Mouse (Mus musculus) MEL (cell line): ENCODE data around the gene Slc13a3. TPM values are rescaled to one million over a fixed set of nuclear protein-coding genes. Genes with fewer than 3 reads are reported as not detected.

ENCODE experiments used
- DNase-seq: peaks from one replicate; pipeline ENCODE4 v3.0.0; 2011; ENCODE audit warnings: low read depth, low spot score
- H3K27ac ChIP-seq: 2 replicates; pipeline ENCODE4 v1.5.1; 2012; ENCODE audit warnings: low read depth, mild to moderate bottlenecking, control low read depth, low read length, moderate library complexity; ENCODE audit not compliant: control insufficient read depth
- H3K27me3 ChIP-seq, 2 experiments: fragments of 150-350 bp in 1 of 2; sonication (generic) in 1 of 2; 2 replicates each; pipeline ENCODE4 v1.6.1; 2012; ENCODE audit warnings: low read length in 2 of 2, mild to moderate bottlenecking in 2 of 2, improper control_type of control experiment in 1 of 2, moderate library complexity in 1 of 2; ENCODE audit not compliant: insufficient read depth in 2 of 2, control insufficient read depth in 1 of 2
- H3K36me3 ChIP-seq, 2 experiments: 2 replicates each; pipeline ENCODE4 v1.6.1; 2012 to 2014; ENCODE audit warnings: low read length in 2 of 2, improper control_type of control experiment in 1 of 2, inconsistent platforms in 1 of 2, mild to moderate bottlenecking in 1 of 2; ENCODE audit not compliant: insufficient read depth in 2 of 2, control insufficient read depth in 1 of 2
- H3K4me1 ChIP-seq, 2 experiments: fragments of 150-350 bp in 1 of 2; sonication (generic) in 1 of 2; 2 replicates each; pipeline ENCODE4 v1.6.1; 2012; ENCODE audit warnings: low read length in 2 of 2, improper control_type of control experiment in 1 of 2, mild to moderate bottlenecking in 1 of 2; ENCODE audit not compliant: insufficient read depth in 2 of 2, control insufficient read depth in 1 of 2
- H3K4me3 ChIP-seq, 2 experiments: fragments of 150-350 bp in 1 of 2; sonication (generic) in 1 of 2; 2 replicates each; pipeline ENCODE4 v1.5.1; 2012; ENCODE audit warnings: low read depth in 2 of 2, low read length in 2 of 2, mild to moderate bottlenecking in 2 of 2, moderate library complexity in 2 of 2, control low read depth in 1 of 2, improper control_type of control experiment in 1 of 2; ENCODE audit not compliant: control insufficient read depth in 1 of 2, insufficient read depth in 1 of 2
- H3K79me2 ChIP-seq: 2 replicates; pipeline ENCODE4 v1.6.1; 2012; ENCODE audit warnings: mild to moderate bottlenecking, low read length, moderate library complexity; ENCODE audit not compliant: control insufficient read depth, poor library complexity, insufficient read depth
- H3K9ac ChIP-seq: 2 replicates; pipeline ENCODE4 v1.6.1; 2012; ENCODE audit warnings: low read depth, mild to moderate bottlenecking, control low read depth, low read length, moderate library complexity; ENCODE audit not compliant: control insufficient read depth, poor library complexity, severe bottlenecking
- H3K9me3 ChIP-seq: fragments of 150-350 bp; sonication (generic); replicated peaks from 2 replicates; pipeline ENCODE4 v1.6.1; 2012; ENCODE audit warnings: mild to moderate bottlenecking, low read length, improper control_type of control experiment, moderate library complexity; ENCODE audit not compliant: insufficient read depth
- ELF1 ChIP-seq: IDR thresholded peaks from 2 replicates; pipeline ENCODE4 v1.6.1; 2014; ENCODE audit warnings: low read depth, mild to moderate bottlenecking, inconsistent platforms, low read length, improper control_type of control experiment, moderate library complexity
- GABPA ChIP-seq: IDR thresholded peaks from 2 replicates; pipeline ENCODE4 v1.6.1; 2012; ENCODE audit warnings: low read depth, mild to moderate bottlenecking, inconsistent platforms, low read length, improper control_type of control experiment, moderate library complexity
- HCFC1 ChIP-seq: IDR thresholded peaks from 2 replicates; pipeline ENCODE4 v1.6.1; 2012; ENCODE audit warnings: low read depth, mild to moderate bottlenecking, inconsistent platforms, low read length, improper control_type of control experiment, moderate library complexity
- KAT2A ChIP-seq: conservative IDR thresholded peaks from 2 replicates; pipeline ENCODE4 v1.6.1; 2012; ENCODE audit warnings: low read depth, low read length, improper control_type of control experiment, inconsistent platforms
- MAX ChIP-seq: IDR thresholded peaks from 2 replicates; pipeline ENCODE4 v1.6.1; 2011; ENCODE audit warnings: low read length, improper control_type of control experiment
- MEF2A ChIP-seq: IDR thresholded peaks from 2 replicates; pipeline ENCODE4 v1.6.1; 2014; ENCODE audit warnings: low read depth, mild to moderate bottlenecking, inconsistent platforms, low read length, improper control_type of control experiment; ENCODE audit not compliant: poor library complexity, insufficient replicate concordance, severe bottlenecking; ENCODE audit errors: extremely low read depth
- MXI1 ChIP-seq: IDR thresholded peaks from 2 replicates; pipeline ENCODE4 v1.6.1; 2011; ENCODE audit warnings: mild to moderate bottlenecking, low read depth, low read length, improper control_type of control experiment
- MYB ChIP-seq: IDR thresholded peaks from 2 replicates; pipeline ENCODE4 v1.6.1; 2011; ENCODE audit warnings: mild to moderate bottlenecking, low read depth, low read length, improper control_type of control experiment
- MYC ChIP-seq: IDR thresholded peaks from 2 replicates; pipeline ENCODE4 v1.6.1; 2011; ENCODE audit warnings: low read depth, mild to moderate bottlenecking, low read length, improper control_type of control experiment, moderate library complexity
- NRF1 ChIP-seq: IDR thresholded peaks from 2 replicates; pipeline ENCODE4 v1.6.1; 2014; ENCODE audit warnings: low read depth, mild to moderate bottlenecking, inconsistent platforms, low read length, improper control_type of control experiment, moderate library complexity; ENCODE audit not compliant: poor library complexity, insufficient read depth, severe bottlenecking
- POLR2A ChIP-seq, 2 experiments: IDR thresholded peaks; 2 replicates each; pipeline ENCODE4 v1.6.1; 2011 to 2012; ENCODE audit warnings: low read length in 2 of 2, mild to moderate bottlenecking in 2 of 2, control low read depth in 1 of 2, improper control_type of control experiment in 1 of 2, low read depth in 1 of 2, moderate library complexity in 1 of 2; ENCODE audit not compliant: control insufficient read depth in 1 of 2, insufficient read depth in 1 of 2, poor library complexity in 1 of 2
- RAD21 ChIP-seq: IDR thresholded peaks from 2 replicates; pipeline ENCODE4 v1.6.1; 2011; ENCODE audit warnings: mild to moderate bottlenecking, low read depth, low read length, improper control_type of control experiment
- RCOR1 ChIP-seq: IDR thresholded peaks from 2 replicates; pipeline ENCODE4 v1.6.1; 2012; ENCODE audit warnings: low read depth, mild to moderate bottlenecking, inconsistent platforms, low read length, improper control_type of control experiment
- SIN3A ChIP-seq: IDR thresholded peaks from 2 replicates; pipeline ENCODE4 v1.6.1; 2012; ENCODE audit warnings: low read length, improper control_type of control experiment, inconsistent platforms
- TBP ChIP-seq: IDR thresholded peaks from 2 replicates; pipeline ENCODE4 v1.8.0; 2011; ENCODE audit warnings: low read depth, low read length, improper control_type of control experiment
- TCF12 ChIP-seq: IDR thresholded peaks from 2 replicates; pipeline ENCODE4 v1.6.1; 2014; ENCODE audit warnings: low read depth, mild to moderate bottlenecking, inconsistent platforms, low read length, improper control_type of control experiment, moderate library complexity
- UBTF ChIP-seq: IDR thresholded peaks from 2 replicates; pipeline ENCODE4 v1.6.1; 2012; ENCODE audit warnings: low read depth, mild to moderate bottlenecking, inconsistent platforms, low read length, improper control_type of control experiment, moderate library complexity, borderline replicate concordance; ENCODE audit not compliant: insufficient read depth
- USF1 ChIP-seq: IDR thresholded peaks from 2 replicates; pipeline ENCODE4 v1.6.1; 2014; ENCODE audit warnings: low read depth, mild to moderate bottlenecking, inconsistent platforms, low read length, improper control_type of control experiment, moderate library complexity
- USF2 ChIP-seq, 2 experiments: IDR thresholded peaks; 2 replicates each; pipeline ENCODE4 v1.6.1; 2011 to 2012; ENCODE audit warnings: improper control_type of control experiment in 2 of 2, low read length in 2 of 2, borderline replicate concordance in 1 of 2, inconsistent platforms in 1 of 2, low read depth in 1 of 2, mild to moderate bottlenecking in 1 of 2; ENCODE audit not compliant: insufficient read depth in 1 of 2
- ZKSCAN1 ChIP-seq: IDR thresholded peaks from 2 replicates; pipeline ENCODE4 v1.6.1; 2012; ENCODE audit warnings: low read depth, mild to moderate bottlenecking, inconsistent platforms, low read length, improper control_type of control experiment, moderate library complexity
- ZNF384 ChIP-seq: IDR thresholded peaks from 2 replicates; pipeline ENCODE4 v1.6.1; 2012; ENCODE audit warnings: low read depth, mild to moderate bottlenecking, inconsistent platforms, low read length, improper control_type of control experiment
- polyA plus RNA-seq, 2 experiments: library from polyadenylated mRNA; stranded (reverse) in 1 of 2; unstranded in 1 of 2; fragments of >175 nt in 1 of 2; fragments of >200 nt in 1 of 2; gene quantifications; 2 replicates each; pipeline versions ENCODE4 v1.2.1 to v1.2.4; 2012; ENCODE audit warnings: low replicate concordance in 2 of 2, low read depth in 1 of 2; ENCODE audit not compliant: insufficient read length in 2 of 2, insufficient read depth in 1 of 2, missing spikeins in 1 of 2
- total RNA-seq: library from RNA; depleted of rRNA; stranded (reverse); fragments of 300-350 nt; gene quantifications from 2 replicates; pipeline ENCODE4 v1.2.3, GENCODE M21; 2012

Slc13a3 gene
- total and polyA plus RNA-seq, 3 experiments = not detected

GRCm38 (mm10) chr2:165439613-165440012, 33.4 kb downstream of the Slc13a3 start:
- Histone ChIP-seq H3K27me3 (no peaks in the 10 kb centered on the region), H3K36me3 (no peaks in the 10 kb centered on the region), H3K27ac (no peak overlapping the region), H3K79me2 (no peaks in the 10 kb centered on the region), H3K9me3 (no peaks in the 10 kb centered on the region), H3K4me1 (no peaks in the 10 kb centered on the region), H3K4me3 (no peak overlapping the region), H3K9ac (no peak overlapping the region)
- no peak for DNase-seq
- no peak for TF ChIP-seq MYB
- TF ChIP-seq TBP = no peak
- TF ChIP-seq USF2 (IDR thresholded peaks at IDR 0.05; ENCODE audit: borderline replicate concordance in 1 of 2, insufficient read depth in 1 of 2, low read depth in 1 of 2, low read length in 2 of 2) = no peak
- TF ChIP-seq USF1 = no peak
- no peak for TF ChIP-seq MAX
- no peak for TF ChIP-seq ELF1
- TF ChIP-seq ZKSCAN1 = no peak
- no peak for TF ChIP-seq MXI1
- TF ChIP-seq NRF1 = no peak
- TF ChIP-seq KAT2A = no peak
- no peak for TF ChIP-seq UBTF
- no peak for TF ChIP-seq ZNF384

DNA sequence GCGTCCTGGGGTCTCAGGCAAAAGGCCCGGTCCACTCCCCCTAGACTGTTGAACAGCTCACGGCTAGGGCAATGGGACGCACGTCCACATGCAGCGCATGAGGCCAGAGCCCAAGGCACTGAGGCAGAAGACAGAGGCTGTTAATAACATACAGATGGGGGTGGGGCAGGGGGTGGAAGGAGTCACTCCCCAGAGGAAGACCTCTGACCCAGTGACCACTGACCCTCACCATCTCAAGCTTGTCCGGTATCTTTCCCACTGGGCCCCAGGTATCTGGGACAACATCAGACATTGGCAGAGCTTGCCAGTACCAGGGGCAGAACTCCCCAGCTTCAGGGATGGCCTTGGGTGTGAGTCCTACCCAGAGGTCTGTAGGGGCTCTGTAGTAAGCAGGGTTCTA, 34.1 kb downstream of the Slc13a3 start:
- no peak overlapping the region for H3K4me3 ChIP-seq
- no peak for DNase-seq
- H3K79me2 ChIP-seq = no peaks in the 10 kb centered on the region
- no peaks in the 10 kb centered on the region for H3K36me3 ChIP-seq
- TF ChIP-seq MEF2A (no peak), SIN3A (no peak), ZKSCAN1 (no peak), TBP (no peak), RCOR1 (no peak), USF2 (IDR thresholded peaks at IDR 0.05; ENCODE audit: borderline replicate concordance in 1 of 2, insufficient read depth in 1 of 2, low read depth in 1 of 2, low read length in 2 of 2) (no peak), MAX (no peak), MXI1 (no peak), RAD21 (no peak), MYB (no peak), POLR2A (IDR thresholded peaks at IDR 0.05; ENCODE audit: control insufficient read depth in 1 of 2, insufficient read depth in 1 of 2, low read depth in 1 of 2, low read length in 2 of 2, poor library complexity in 1 of 2) (no peak), HCFC1 (no peak), MYC (no peak), GABPA (no peak), ELF1 (no peak), TCF12 (no peak)
- H3K9ac ChIP-seq = no peak overlapping the region
- no peak overlapping the region for H3K27ac ChIP-seq
- H3K4me1 ChIP-seq = no peaks in the 10 kb centered on the region
- no peaks in the 10 kb centered on the region for H3K27me3 ChIP-seq
- H3K9me3 ChIP-seq = no peaks in the 10 kb centered on the region
